Mouse (Mus musculus): ENCODE measurements around the gene Xpo6.

GRCm38 (mm10) chr7:126135391-126135790, 64.9 kb downstream of the Xpo6 start:
- TF ChIP-seq CTCF (IDR thresholded peaks at IDR 0.05; ENCODE audit: low read depth, low read length) (no peak), POLR2A (IDR thresholded peaks at IDR 0.05; ENCODE audit: extremely low read depth, insufficient read depth, low read length) (no peak)
